Mouse (Mus musculus) thymus, postnatal 36 days (tissue): ENCODE data around the gene Strada.

Experiments
- DNase-seq, 2 experiments: peaks; one replicate each; pipeline ENCODE4 v3.0.0; 2022; ENCODE audit warnings: mixed read lengths in 2 of 2

The Strada gene

DNA sequence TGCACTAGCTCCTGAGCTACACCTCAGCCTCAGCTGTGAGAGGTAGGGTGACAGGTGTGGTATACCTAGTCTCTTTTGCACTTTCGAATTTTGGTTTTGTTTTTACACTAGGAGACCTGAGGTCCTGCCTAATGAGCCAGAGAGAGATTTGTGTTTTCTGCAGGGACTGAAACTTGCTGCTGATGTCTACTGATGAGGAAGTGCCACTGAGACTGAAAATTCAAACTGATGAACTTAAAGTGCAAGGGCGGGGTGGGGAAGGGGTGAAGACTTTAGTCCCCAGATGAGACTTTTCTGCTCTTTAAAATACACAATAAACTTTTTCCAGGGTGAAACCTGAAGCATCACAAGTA is 21.5 kb downstream of the Strada start:
- no peak for DNase-seq

DNA sequence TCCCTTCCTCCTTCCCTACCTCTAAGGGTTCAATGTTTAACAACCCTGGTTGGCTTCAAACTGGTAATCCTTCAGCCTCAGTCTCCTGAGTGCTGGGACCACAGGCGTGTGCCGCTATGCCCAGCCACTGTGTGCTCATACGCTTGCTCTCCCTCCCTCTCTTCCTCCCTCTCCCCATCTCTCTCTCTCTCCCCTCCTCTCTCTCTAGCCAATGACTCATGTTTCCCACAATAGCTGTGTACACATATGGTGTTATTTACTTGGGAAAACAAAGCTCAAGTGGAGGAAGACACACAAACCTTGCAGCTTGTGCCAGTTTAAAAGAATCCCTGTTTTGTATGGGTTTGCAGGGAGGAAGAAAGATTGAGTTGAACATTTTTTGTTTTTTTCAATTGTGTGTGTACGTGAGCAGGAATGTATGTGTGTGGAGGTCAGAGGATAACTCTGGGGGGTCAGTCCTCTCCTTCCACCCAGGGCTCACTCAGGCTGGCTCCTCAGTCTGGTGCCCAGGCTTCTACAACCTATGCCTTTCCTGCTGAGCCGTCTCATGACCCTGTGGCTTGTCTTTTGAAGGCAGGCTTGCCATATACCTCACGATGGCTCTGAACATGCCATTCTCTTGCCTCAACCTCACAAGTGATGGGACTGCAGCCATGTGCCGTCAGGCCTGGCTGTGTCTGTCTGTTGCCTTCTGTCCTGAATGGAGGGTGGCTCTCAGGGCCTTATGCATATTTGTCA is 22.1 kb downstream of the Strada start:
- no peak for DNase-seq

DNA sequence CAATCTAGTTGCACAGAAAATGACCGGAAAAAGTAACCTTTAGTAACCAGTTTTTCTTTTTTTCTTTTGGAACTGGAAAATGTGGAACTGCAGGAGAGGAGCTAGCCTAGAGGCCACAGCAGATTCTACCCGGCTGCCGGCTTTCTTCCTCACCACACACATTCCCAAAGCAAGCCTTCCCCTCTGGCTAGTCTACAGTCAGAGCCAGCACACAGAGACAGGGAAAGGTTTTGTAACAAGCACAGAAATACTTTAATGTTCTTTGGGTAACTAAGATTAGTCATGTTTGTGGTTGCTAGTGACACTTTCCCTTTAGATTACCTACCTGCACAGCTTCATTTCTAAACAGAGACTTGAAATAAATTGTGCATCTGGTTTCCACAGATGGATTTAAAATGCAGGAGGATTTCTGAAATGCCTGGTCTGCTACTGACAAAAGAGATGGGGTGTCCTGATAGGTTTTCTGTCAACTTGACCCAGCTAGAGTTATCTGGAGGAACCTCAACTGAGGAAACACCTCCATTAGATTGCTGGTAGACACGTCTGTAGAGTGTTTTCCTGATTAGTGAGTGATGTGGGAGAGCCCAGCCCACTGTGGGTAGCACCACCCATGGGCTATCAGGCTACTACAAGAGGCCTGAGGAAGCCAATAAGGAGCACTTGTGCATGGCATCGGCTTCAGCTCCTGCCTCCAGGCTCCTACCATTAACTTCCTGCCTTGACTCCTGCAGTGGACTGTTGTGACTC is 23.8 kb downstream of the Strada start:
- DNase-seq = no peak

DNA sequence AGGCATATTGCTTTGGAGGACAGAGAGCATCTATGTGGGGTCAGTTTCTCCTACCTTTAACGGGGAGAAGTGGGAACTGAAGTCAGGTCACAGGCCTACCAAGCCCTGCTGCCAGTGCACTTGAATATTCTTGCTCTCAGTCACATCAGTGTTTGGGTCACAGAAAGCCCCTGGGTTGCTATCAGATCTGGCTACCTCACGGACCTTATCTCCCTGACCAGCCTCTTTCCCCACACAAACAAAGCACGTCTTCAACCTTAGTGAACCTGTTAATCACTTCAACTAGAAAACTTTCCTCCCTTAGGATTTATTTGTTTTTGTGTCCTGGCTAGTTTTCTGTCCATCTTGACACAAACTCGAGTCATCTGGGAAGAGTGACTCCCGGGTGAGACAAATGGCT is 25.6 kb downstream of the Strada start:
- no peak for DNase-seq

DNA sequence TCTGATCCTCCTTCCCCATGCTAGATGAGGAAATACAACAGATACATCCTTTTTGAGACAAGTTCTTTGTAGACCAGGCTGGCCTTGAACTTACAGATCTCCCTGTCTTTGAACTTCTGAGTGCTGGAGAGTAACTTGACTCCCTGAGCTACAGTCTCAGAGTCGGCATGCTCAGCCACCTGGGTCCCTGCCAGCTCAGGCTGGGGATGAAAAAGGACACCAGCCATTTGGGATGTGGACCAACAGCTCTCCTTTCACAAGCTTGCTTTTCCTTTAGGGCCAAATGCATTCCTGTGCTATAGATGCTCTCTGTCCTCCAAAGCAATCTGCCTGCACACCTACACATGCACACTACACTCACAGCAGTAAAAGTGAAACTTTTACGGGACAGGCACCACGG is 26.9 kb downstream of the Strada start:
- DNase-seq = no peak

DNA sequence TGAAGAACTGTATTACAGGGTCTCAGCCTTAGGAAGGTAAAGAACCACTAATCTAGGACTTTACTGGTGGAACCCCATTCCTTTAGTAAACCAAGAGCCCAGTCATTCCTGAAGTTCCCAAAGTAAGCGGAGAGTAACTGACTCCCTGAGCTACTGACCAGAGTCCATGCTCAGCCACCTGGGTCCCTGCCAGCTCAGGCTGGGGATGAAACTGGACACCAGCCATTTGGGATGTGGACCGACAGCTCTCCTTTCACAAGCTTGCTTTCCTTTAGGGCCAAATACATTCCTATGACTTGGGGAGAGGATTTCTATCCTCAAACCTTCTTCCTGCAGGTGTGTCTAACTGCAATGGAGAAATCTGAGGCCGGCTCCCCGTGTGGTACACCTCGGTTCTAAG is 27.6 kb downstream of the Strada start:
- no peak for DNase-seq

DNA sequence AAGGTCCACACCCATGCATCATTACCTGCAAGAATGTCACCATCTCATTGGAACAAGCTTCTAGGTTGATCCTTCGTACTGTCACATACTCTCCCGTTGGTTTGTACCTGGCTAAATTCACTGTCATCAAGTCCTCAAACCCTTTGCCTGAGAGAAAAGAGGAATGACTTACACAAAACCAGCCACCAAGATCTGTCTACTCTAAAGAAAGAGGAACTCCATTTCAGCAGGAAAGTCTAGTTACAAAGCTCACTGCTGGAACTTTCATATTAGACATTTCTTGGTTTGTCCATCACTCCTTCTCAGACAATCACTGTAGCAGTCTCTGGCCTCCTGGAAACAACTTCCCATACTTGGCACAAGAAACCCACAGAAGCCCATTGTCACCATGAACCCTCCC is 28.7 kb downstream of the Strada start:
- no peak for DNase-seq

DNA sequence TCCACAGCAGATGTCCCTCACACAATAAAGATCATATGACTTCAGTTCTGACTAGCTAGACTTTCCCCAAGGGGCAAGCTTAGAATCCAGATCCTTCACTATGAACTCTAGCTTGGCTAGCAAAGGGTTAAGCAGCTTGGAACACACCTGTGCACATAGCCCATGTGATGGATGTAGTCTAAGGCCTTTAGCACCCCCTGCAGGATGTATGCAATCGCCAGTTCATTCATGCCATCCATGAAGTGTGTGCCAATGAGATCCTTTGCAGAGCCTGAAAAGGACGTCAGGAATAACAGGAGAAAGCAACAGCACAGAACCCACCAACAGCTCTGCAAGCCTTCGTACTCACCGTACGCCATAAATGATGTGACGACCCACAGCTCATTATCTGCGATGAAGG is 31.2 kb downstream of the Strada start:
- DNase-seq = peak; percentile 74 to 79

DNA sequence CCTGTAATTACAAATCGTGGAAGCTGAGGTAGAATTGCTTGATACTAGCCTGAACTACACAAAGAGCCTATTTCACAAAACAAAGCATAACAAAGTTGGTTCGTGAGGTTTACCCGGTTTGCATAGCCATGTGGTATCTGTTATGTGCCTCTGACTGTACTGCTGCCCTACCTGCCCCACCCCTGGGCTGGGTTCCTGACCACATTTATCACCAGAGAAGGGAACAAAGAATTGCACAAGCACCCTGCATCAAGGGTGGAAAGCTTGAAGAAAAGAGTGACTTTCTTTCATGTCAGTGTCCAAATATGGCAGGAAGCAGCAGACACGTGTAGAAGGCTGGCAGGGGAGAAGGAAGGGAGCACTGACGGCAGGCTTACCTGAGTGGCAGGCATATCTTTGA is 34.5 kb downstream of the Strada start:
- DNase-seq = peak; percentile 66 to 76

DNA sequence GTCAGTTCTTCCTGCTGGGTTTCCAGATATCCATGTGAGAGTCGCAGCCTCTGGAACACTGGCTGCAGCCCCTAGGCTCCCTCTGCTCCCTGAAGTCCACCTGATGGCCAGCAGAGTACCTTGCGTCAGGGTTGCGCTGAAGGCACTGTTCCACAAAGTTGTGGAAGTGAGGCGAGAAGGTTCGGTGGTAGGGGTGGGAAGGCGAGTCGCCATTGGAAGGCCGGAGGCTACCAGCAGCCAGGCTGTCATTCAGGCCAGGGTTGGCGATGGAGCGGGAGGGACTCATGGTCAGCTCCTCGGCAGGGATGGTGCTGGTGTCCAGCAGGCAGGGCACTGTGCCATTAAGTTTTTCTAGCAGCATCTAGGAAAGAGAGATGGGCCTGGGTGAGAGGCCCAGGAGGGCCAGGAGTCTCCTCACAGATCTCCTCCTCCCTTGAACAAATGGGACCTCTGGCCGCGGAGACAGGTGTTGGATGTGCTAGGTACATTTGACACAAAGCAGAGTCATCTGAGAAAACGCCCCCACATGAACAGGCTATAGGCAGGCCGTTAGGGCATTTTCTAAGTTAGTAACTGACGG is 37.3 kb downstream of the Strada start:
- no peak for DNase-seq

DNA sequence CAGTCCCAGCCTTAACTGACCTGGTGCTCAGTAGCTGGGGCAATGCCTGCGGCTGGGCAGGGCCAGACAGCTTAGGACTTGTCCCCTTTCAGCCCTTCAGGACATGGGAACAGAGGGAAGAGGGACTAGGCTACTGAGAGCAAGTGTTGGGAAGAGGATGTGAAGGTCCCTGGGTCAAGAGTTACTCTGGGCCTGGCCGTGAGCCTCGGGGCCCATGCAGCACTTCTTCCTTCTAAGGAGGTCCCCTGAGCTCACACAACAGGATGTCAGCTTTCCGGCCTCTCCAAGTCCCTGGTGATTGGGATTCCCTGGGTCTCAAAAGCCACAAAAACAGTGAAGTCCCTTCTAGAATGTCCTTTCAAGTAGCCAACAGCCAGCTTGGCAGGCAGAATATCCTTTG is 38.4 kb downstream of the Strada start:
- no peak for DNase-seq

DNA sequence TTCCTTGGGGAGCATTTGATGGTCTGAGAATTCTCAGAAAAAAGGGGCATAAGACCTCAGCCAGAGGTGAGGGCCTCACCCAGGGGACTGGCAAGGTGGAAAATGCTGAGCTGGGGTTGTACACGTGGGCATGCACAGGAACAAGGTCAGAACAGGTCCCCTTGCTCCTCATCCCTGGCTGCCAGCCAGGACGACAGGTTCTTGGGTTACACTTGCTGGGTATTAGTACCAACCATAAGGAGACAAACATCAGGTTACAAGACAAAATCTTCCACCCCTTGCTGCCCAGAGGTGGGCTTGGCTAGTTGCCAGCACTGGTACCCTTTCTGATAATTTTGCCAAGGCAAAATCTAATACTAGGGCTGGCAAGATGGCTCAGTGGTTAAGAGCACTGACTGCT is 39.7 kb downstream of the Strada start:
- no peak for DNase-seq

DNA sequence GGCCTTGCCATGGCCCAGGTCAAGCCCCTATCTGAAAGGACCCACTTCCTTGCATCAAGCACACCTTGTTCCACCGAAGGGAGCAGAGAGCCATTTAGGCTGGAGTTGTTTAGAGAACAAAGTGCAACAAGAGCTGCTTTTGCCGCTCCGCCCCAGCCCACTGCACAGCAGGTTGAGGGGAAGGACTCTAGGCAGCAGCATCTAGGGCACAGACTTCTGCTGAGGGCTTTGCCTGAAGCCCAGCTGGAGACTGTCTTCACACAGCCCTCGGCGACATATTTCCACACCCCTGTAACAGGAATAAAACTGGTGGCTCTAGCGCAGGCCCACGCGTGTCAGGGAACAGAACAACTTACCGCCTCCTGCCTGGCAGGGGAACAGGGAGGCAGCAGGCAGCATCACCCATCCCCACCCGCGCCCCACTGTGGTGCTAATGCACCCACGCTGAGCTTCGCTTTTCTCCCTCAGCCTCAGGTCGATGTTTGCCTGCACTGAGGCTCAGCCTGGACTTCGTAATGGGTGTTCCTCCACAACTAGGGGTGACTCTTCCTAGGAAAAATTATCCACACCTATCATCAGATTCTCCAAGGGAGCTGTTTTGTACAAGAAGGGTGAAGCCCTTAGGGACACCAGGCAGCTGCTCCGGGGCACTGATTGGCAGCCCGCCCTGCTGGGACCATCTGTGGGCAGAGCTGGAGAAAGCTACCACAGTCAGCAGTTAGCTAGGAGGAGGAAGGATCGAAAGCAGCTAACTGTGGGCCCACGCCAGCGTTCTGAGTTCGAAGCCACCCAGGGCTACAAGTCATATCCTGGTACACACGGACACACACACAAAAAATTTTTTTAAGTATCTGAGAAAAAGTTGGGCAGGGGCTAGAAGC is 40.9 kb downstream of the Strada start, which contains the start of the genes Gm10840 and Limd2:
Gene Gm10840 (plus strand): TSS at position 10 of the 881 bp plus-strand sequence.
Gene Limd2 (minus strand): TSS at position 20 of the 881 bp plus-strand sequence.
- DNase-seq = peak; percentile 79 to 82

DNA sequence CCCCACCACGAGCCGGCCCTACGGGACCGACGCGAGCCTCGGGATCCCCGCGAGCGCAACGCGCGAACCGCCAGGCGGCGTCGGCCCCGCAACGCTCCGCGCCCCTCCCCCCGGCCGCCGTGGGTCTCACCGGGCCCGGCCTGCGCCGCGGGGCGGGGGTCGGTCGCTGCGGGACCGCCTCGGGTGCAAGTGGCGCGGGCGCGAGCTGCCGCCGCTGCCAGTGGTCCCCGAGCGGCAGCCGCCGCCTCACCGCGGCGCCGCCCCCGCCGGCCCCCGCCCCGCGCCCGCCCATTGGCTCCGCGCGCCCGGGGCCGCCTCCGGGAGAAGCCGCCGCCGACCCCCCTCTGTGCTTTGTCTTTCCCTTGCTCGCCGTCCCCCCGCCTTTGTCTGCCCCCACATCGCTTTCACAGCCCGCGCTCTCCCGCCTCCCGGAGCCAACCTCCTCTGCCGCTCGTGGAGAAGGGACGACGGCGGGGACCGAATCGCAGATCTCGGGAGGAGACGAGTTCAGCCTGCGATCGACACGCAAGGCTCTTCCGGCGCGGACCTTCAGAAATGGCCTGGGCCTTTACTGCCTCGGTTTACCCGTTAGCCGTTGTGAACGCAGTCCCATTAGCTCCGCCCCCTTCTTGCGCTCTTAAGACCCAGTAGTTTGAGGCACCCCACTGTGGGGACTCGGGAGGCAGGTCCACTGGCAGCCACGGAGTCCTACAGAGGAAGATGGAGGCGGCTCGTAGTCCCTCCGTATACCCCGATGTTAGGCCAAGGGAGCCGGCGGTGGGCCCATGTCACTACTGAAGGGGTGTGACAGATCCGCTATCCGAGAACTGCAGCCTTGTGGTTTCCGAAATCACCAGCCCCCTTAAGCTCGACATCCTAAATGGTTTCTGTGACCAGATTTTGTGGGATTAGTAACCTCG is 41.8 kb downstream of the Strada start:
- DNase-seq = peak; percentile 92 to 95

DNA sequence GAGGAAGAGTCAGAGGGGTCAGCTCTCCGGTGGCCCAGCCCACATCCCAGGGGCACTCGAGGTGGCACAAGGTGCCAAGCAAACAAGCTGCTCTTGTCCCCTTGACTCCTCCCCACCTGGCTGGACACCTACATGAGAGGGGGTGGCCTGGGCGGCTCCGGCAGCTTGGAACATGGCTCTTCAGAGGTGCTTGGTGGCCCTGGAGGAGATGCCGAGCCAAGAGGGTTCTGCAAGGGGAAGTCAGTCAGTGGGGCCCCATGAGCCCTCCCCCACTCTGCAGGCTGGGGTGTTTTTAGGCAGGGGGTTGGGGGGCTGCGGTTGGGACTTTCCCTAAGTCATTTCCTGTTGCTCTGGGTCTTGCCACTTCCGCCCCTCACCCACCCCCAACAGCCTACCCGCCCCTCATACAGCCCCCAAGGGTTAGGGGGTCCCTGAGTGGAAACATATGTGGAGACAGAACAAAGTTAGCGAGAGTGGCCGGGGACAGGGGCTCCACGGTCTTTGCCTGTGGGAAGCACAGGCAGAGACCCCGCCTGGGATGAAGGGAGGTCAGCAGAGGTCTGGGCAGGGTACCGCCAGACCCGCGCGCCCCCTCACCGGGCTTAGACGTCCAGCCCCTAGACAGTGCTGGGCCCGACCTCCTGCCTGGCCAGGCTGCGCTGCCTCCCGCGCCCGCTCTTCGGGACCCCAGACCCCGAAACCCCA is 42.6 kb downstream of the Strada start:
- peak; percentile 92 to 96 for DNase-seq

DNA sequence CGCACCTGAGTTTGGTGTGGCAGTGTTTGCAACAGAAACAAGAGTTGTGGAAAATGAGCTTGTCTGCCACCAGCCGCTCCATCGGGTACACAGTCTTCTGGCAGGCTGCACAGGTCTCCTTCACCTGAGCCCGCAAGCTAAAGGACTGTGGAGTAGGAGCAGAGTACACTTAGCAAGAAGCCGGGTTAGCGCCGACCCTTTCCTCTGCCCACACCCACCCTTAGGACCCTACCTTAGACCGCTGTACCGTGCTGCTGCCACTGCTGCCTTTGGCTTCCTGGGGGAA is 43.1 kb downstream of the Strada start:
- DNase-seq = no peak

DNA sequence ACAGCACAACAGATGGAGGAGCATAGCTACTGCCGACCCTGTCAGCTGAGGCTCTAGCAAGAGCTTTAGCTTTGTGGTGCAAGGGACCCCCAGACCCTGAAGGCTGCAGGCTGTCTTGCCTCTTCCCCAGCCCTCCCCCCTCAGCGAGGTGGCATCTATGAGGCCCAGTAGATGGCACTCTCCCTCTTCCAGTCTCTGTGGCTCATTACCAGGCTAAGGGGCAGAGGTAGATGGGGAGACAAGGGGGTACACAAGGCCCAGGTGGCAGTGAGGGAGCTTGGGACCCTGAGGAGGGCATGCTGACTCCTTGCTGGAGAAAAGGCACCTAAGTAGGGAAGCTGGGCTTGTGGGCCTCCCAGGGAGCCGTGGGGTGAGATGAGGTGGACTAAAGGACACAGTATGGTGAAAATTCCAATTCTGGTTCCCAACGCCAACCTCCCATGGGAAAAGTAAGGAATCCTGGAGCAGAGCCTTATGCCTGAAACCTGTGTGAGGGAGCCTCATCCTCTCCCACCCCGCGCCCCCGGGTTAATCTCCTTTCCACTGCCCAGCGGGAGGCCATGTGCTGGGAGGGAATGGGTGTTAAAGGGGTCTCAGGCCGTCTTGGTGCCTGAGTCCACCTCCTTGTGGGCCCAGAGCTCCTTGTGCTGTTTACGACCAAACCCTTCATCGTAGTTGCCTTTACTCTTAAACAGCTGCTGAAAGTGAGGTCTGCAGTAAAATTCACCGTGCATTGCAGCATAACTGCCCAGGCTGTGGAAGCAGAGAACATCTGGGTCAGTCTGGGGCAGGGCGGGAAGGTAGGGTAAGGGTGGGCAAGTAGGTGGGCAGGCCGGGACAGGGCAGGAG is 43.7 kb downstream of the Strada start:
- peak; percentile 73 to 81 for DNase-seq

DNA sequence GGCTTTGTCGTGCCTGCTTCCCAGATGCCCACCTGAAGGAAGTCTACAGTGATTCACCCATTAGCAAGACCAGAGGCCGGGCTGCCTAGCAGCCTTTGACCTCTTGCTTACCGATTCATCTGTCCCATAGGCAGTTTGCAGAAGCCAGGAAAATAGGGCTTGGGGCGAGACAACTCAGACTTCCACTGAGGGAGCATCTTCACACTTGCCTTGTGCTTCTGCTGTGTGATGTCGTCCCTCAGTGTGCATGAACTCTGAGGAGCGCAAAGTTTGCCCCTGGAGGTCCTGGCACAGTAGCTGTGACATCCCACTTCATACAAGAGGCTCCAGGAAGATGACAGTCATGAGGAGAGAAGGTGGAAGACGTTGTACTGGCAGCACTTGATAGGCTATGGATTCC is 44.8 kb downstream of the Strada start:
- DNase-seq = peak in 1 of 2 experiments; percentile 26

DNA sequence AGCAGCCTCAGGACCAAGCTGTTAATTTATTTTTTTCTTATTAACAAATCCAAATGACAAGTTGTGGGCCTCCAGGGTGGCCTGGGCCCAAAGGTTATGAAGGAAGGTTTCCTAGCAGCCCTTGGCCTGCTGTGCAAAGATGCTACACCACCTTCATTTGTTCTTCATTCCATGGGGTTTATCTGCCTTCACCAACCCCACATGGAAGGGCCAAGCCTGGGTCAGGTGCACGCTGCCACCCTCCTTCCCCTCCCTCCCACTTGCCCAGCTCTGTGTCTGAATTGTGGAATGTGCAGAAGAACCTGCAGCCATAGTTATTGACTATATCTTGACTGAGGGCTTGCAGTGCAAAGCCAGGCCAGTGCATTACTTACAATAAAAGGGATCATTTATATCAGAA is 45.7 kb downstream of the Strada start:
- peak in 1 of 2 experiments; percentile 21 for DNase-seq

DNA sequence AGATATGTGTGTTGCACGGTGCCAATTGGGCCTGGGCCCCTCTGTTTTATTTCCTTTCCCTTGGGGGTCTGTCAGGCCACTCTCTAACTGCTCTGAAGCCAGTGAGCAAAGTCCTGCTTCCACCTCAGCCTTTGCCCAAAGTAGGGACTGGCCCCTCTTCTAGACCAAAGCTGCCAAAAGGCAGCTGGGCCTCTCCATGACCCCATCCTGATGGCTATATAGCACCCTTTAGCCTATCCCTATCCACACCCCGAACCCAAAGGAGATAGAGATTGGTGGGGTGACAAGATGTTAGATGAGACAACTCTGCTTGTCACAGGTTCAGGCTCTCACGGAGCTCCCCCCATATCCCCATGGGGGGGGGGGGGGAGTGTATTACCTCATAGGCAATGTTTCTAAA is 46.2 kb downstream of the Strada start:
- no peak for DNase-seq
